Mouse (Mus musculus) liver, embryonic 15.5 days (tissue): ENCODE data around the gene Fam129b. TPM values are rescaled to one million over a fixed set of nuclear protein-coding genes. Genes with fewer than 3 reads are reported as not detected.
A peak's percentile ranks its signal among the peaks of the same experiment; 100 is the strongest.

Experiments used
- ATAC-seq: fragments of 200-750 bp; cut with Nextera tagmentation; 2 replicates; pipeline ENCODE4 v1.8.0; 2017; ENCODE audit warnings: moderate number of reproducible peaks, mild to moderate bottlenecking, moderate library complexity; ENCODE audit not compliant: insufficient read depth
- H3K27ac ChIP-seq: fragments of 300-500 bp; sonication (generic); replicated peaks from 2 replicates; pipeline ENCODE4 v1.5.1; 2015; ENCODE audit warnings: mild to moderate bottlenecking, inconsistent platforms
- H3K27me3 ChIP-seq: fragments of 300-500 bp; sonication (generic); 2 replicates; pipeline ENCODE4 v1.6.1; 2015; ENCODE audit warnings: mild to moderate bottlenecking, inconsistent platforms
- H3K36me3 ChIP-seq: fragments of 300-500 bp; sonication (generic); replicated peaks from 2 replicates; pipeline ENCODE4 v1.6.1; 2015; ENCODE audit warnings: moderate library complexity, mild to moderate bottlenecking, inconsistent platforms
- H3K4me1 ChIP-seq: fragments of 300-500 bp; sonication (generic); replicated peaks from 2 replicates; pipeline ENCODE4 v1.6.1; 2015; ENCODE audit warnings: inconsistent platforms
- H3K4me2 ChIP-seq: fragments of 300-500 bp; sonication (generic); 2 replicates; pipeline ENCODE4 v1.6.1; 2015; ENCODE audit warnings: moderate library complexity, mild to moderate bottlenecking, inconsistent platforms
- H3K4me3 ChIP-seq: fragments of 300-500 bp; sonication (generic); replicated peaks from 2 replicates; pipeline ENCODE4 v1.5.1; 2015; ENCODE audit warnings: mild to moderate bottlenecking, inconsistent platforms
- H3K9ac ChIP-seq: fragments of 300-500 bp; sonication (generic); 2 replicates; pipeline ENCODE4 v1.6.1; 2015; ENCODE audit warnings: moderate library complexity, mild to moderate bottlenecking, inconsistent platforms
- H3K9me3 ChIP-seq: fragments of 300-500 bp; sonication (generic); replicated peaks from 2 replicates; pipeline ENCODE4 v1.6.1; 2016; ENCODE audit warnings: inconsistent platforms
- WGBS: fragments of 180-500 bp; shearing (Covaris S2); methylation state at CpG from one replicate; pipeline ENCODE4 v1.1.7; 2015; ENCODE audit warnings: mixed read lengths; ENCODE audit not compliant: insufficient replicate concordance; 5-methylcytosine and 5-hydroxymethylcytosine counted together
- polyA plus RNA-seq: library from polyadenylated mRNA; unstranded; fragments of >200 nt; fragmentation: Nextera tagmentation; extraction: Ambion mirVana; gene quantifications from 2 replicates; pipeline ENCODE4 v1.2.1, GENCODE M21; 2015

Fam129b gene
- polyA plus RNA-seq, 1 experiment from 2014 or later, result 8.5 TPM

DNA sequence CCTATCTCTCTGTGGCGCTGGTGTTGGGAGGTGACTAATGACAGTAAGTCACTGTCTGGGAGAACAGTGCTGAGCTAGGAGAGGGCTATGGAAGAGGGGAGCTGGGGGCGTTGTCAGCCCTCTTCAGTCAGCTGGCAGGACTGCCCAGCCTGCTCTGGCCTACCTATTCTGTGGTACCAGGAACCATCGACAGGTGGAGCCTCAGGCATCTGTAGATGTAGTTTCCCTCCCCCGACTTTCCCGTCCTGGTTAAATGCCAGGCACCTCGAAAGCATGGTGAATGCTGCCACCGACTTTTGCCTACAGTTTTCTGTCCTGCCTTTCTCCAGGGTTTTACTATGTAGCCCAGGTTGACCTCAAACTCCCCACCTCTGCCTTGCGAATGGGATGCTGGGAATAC lies 81.4 kb downstream of the Fam129b start:
- Histone ChIP-seq H3K4me1 (peaks cover 24% of the 10 kb centered on the region), H3K9ac (no peak overlapping the region), H3K9me3 (no peaks in the 10 kb centered on the region), H3K36me3 (peaks cover 13% of the 10 kb centered on the region), H3K27me3 (no peaks in the 10 kb centered on the region), H3K4me3 (no peak overlapping the region), H3K4me2 (no peak overlapping the region), H3K27ac (no peak overlapping the region)
- ATAC-seq, result no peak
- WGBS, result 60% methylated on average over 8 of the region's 8 CpGs

DNA sequence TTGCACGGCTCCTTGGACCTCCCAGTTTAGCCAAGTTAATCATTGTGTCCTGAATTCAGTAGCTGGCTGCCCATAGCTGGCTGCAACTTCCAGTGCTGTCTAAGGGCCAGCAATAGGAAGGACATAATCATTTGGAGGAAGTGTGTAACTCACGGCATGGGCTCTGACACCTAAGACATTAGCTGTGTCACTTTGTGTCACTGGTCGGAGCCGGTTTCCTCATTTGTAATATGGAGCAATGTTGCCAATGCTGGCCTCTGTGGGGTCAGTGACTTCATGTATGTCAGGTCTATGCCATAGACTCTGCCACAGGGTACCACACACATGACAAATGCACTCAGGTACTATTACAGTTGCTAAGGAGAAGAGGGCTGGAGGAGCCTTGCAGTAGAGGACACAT lies 84.4 kb downstream of the Fam129b start:
- Histone ChIP-seq H3K9me3 (no peaks in the 10 kb centered on the region), H3K27me3 (no peaks in the 10 kb centered on the region), H3K36me3 (peaks cover 26% of the 10 kb centered on the region), H3K9ac (no peak overlapping the region), H3K27ac (no peak overlapping the region), H3K4me3 (0 out of 2 replicates have a peak overlapping the region, but pooled peaks have one; percentile 71), H3K4me2 (peak overlapping the region; percentile 97), H3K4me1 (peaks cover 52% of the 10 kb centered on the region)
- 68% methylated on average over 4 of the region's 4 CpGs for whole genome bisulfite sequencing
- ATAC-seq, result no peak

DNA sequence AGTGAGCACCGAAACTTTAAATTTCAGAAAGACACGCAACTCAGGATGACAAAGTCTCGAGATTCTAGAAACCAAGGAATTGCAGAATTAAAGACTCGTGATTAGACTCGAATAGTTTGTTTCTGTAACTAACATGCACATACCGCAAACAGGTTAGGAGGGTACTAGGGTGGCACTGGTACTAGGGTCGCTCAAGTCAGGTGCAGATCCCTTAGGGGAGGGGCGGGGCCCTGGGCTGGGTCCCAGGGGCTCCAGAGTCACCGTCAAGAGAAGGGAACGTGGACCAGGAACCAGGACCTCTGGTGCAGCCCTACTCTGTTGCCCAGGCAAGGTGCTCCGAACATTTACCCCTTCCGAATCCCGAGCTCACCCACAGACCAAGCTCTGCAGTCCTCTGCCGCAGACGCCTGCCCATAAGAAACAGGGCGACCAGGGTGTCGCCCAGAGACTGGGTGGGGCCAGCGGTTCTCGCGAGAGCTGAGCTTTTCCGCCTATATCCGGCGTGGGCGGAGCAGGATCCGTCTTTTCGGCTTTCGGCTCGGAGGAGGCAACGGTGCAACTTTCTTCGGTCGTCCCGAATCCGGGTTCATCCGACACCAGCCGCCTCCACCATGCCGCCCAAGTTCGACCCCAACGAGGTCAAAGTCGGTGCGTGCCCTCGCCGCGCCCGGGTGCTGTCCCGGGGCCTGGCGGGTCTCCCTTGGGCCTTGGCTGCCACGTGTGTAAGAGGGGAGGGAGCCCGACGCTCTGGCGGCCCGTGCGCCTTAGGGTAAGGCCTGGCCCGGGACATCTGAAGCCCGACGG lies 85.5 kb downstream of the Fam129b start, which contains the start of the genes Rpl12 and Lrsam1:
Gene Rpl12, plus strand, starts transcription at position 368 of the 804 bp plus-strand sequence.
Gene Lrsam1, minus strand, starts transcription at position 423 of the 804 bp plus-strand sequence.
- Histone ChIP-seq H3K4me3 (peak within 1 kb of the TSS; percentile 71), H3K36me3 (peaks cover 26% of the 10 kb centered on the region), H3K9me3 (no peaks in the 10 kb centered on the region), H3K27me3 (no peaks in the 10 kb centered on the region), H3K4me2 (peak within 1 kb of the TSS; percentile 97), H3K4me1 (peaks cover 62% of the 10 kb centered on the region), H3K27ac (peak within 1 kb of the TSS; percentile 84), H3K9ac (peak within 1 kb of the TSS; percentile 75)
- ATAC-seq, result peak; percentile 82
- 3% methylated on average over 55 of the region's 55 CpGs for WGBS

DNA sequence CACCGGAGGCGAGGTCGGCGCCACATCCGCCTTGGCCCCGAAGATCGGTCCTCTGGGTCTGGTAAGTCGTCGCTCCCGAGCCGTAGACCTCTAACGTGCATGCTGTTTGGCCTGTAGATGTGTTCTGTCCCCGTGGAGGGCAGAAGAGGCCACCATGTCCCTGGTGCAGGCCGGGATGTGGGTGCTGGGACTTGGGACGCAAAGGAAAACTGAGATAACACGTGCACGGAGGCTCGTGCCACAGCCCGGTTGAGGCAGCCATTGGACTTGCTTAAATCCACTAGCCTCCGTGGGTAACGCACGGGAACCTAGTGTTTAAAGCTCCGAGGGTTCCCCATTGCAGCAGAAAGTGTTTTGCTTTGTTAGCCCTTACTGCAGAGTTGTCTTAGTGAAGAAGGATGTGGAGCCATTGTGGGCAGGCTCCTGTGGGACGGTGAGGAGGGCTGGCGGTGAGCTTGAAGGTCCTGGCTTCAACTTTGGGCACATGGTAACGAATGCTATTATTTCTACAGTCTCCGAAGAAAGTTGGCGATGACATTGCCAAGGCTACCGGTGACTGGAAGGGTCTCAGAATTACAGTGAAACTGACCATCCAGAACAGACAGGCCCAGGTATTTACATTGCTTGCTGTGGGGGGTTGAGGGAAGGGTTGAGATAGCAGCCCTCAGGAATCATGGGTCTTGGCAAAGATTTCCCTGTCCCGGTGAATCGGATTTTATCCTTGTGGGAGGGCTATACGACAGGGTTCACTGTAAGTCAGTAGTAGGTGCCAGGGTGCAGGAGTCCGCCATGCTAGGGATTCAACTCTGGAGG lies 86.4 kb downstream of the Fam129b start:
- Histone ChIP-seq H3K4me2 (peak overlapping the region; percentile 97), H3K4me3 (peak overlapping the region; percentile 71), H3K4me1 (peaks cover 67% of the 10 kb centered on the region), H3K9me3 (no peaks in the 10 kb centered on the region), H3K27ac (peak overlapping the region; percentile 84), H3K36me3 (peaks cover 26% of the 10 kb centered on the region), H3K9ac (peak overlapping the region; percentile 75), H3K27me3 (no peaks in the 10 kb centered on the region)
- under 1% methylated on average over 33 of the region's 33 CpGs for WGBS
- ATAC-seq, result no peak

DNA sequence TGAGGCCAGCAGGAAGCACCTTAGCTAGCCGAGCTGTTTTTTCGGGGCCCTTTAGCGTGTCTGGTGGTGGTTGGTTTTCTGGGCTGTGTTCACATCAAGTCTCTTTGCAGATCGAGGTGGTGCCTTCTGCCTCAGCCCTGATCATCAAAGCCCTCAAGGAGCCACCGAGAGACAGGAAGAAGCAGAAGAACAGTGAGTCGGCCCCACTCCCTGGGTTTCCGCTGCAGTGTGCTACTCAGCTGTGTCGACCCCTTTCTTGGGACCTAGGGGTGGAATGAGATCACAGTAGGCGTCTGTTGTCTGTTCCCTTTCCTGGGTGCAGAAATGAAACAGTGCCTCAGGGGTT lies 86.9 kb downstream of the Fam129b start:
- peak overlapping the region; percentile 97 for H3K4me2 ChIP-seq
- no peaks in the 10 kb centered on the region for H3K27me3 ChIP-seq
- ATAC-seq, result no peak
- peaks cover 73% of the 10 kb centered on the region for H3K4me1 ChIP-seq
- H3K27ac ChIP-seq, result peak overlapping the region; percentile 84
- no peaks in the 10 kb centered on the region for H3K9me3 ChIP-seq
- H3K36me3 ChIP-seq, result peaks cover 26% of the 10 kb centered on the region
- H3K9ac ChIP-seq, result peak overlapping the region; percentile 75
- H3K4me3 ChIP-seq, result peak overlapping the region; percentile 71
- 3% methylated on average over 9 of the region's 9 CpGs for WGBS

DNA sequence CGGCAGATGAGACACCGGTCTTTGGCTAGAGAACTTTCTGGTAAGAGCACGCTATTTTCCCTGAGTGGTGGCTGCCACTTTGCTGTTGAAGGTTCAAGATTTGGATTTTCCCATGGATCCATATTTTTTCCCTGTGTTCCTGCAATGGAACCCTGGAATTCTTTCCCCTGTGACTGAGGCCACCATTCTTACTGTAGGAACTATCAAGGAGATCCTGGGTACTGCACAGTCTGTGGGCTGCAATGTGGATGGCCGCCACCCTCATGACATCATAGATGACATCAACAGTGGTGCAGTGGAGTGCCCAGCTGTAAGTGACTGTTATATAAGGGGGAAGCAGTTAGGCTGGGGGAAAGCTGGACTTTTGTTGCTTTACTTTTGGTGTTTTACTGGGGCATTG lies 87.6 kb downstream of the Fam129b start:
- Histone ChIP-seq H3K4me2 (peak overlapping the region; percentile 97), H3K36me3 (peaks cover 26% of the 10 kb centered on the region), H3K4me3 (peak overlapping the region; percentile 71), H3K27ac (peak overlapping the region; percentile 84; the same call in 1 of the 2 replicates), H3K9me3 (no peaks in the 10 kb centered on the region), H3K27me3 (no peaks in the 10 kb centered on the region), H3K9ac (peak overlapping the region; percentile 75), H3K4me1 (peaks cover 75% of the 10 kb centered on the region)
- WGBS, result 30% methylated on average over 4 of the region's 4 CpGs
- ATAC-seq, result no peak

DNA sequence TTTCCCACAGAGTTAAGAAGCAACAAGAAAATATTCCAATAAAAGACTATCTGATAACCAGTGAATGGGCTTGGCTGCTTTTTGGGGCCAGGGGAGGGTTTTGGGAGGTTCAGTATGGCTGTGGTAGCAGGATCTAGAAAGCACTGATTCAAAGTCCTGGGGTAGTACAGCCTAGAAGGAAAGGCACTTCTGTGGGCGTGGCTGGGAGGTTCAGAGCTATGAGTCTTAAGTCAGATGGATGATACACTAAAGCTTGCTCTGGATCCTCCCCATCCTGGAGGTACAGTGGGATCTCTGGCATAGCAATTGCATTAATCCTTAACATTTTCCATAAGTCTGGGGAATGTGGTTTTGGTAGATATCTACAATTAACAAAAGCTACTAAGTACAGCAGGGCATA lies 88.1 kb downstream of the Fam129b start:
- ATAC-seq, result no peak
- H3K4me1 ChIP-seq, result peaks cover 75% of the 10 kb centered on the region
- no peaks in the 10 kb centered on the region for H3K27me3 ChIP-seq
- H3K4me2 ChIP-seq, result peak overlapping the region; percentile 97
- WGBS, result 41% methylated on average over 1 of the region's 1 CpGs
- H3K36me3 ChIP-seq, result peaks cover 26% of the 10 kb centered on the region
- H3K9ac ChIP-seq, result 0 out of 2 replicates have a peak overlapping the region, but pooled peaks have one; percentile 4
- no peaks in the 10 kb centered on the region for H3K9me3 ChIP-seq
- H3K27ac ChIP-seq, result peak overlapping the region; percentile 84; the same call in 1 of the 2 replicates
- peak overlapping the region; percentile 71 for H3K4me3 ChIP-seq

DNA sequence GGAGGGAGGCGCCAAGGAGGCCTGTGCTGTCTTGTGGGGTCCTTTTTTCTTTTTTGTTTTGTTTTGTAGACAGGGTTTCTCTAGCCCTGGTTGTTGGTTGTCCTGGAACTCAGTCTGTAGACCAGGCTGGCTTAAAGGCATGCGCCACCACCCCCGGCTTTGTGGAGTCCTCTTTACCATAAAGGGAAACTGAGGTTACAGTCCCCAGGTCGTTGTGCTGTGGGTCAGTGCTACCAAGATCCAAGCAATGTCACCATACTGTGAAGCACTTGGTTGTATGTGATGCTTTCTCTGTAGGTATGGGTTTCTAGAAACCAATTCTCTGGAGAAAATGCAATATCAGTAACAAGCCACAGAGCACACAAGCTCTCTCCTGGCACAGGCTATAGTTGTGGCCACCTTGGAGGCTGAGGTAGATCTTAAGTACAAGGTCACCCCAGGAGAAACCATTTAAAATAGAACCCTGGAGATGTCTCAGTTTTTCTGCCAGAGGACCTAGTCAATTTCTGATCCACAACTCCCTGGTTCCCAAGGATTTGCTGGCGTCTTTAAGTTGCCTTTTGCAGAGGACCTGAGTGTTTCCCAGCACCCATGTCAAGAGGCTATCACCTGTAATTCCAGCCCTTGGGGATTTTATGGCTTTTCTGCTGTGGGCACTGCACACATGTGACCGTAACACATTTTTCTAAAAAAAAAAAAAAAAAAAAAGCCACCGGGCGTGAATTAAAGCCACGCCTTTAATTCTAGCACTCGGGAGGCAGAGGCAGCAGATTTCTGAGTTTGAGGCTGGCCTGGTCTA lies 88.9 kb downstream of the Fam129b start:
- Histone ChIP-seq H3K9ac (peak overlapping the region; percentile 30; the same call in 1 of the 2 replicates), H3K4me3 (0 out of 2 replicates have a peak overlapping the region, but pooled peaks have one; percentile 71), H3K4me2 (peak overlapping the region; percentile 97; the same call in 1 of the 2 replicates), H3K27ac (peak overlapping the region; percentile 84), H3K9me3 (no peaks in the 10 kb centered on the region), H3K4me1 (peaks cover 80% of the 10 kb centered on the region), H3K36me3 (peaks cover 26% of the 10 kb centered on the region), H3K27me3 (no peaks in the 10 kb centered on the region)
- 28% methylated on average over 10 of the region's 10 CpGs for WGBS
- ATAC-seq, result no peak

DNA sequence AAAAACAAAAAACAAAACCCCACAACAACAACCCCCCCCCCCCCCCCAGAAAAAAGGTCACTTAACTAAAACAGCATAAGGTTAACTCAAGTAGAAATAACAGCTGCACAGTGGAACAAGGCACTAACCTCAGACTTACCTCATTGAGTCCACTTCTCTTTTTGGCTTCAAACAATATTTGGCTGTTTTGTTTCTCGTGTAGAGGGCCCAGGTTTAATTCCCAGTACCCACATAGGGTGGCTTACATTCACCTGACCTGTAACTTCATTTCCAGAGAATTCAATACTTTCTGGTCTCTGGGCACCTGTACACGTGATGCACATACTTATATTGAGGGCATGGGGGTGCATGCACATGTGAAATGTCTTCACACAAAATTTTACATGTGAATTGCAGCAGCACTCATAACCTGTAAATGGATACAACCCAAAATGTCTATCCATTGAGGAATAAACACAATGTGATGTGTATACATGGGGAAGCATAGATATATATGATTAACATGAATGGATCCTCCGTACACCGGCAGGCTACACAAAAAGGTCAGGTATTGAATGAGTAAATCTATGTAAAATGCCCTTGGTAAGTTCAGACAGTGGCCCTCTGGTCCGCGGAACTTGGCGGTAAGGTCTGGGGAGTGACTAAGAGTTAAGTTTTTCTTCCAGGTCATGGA lies 89.7 kb downstream of the Fam129b start:
- peaks cover 26% of the 10 kb centered on the region for H3K36me3 ChIP-seq
- no peak overlapping the region for H3K9ac ChIP-seq
- WGBS, result 7% methylated on average over 7 of the region's 7 CpGs
- H3K9me3 ChIP-seq, result no peaks in the 10 kb centered on the region
- peak overlapping the region; percentile 88 for H3K4me2 ChIP-seq
- ATAC-seq, result no peak
- peak overlapping the region; percentile 78 for H3K4me3 ChIP-seq
- no peaks in the 10 kb centered on the region for H3K27me3 ChIP-seq
- H3K27ac ChIP-seq, result peak overlapping the region; percentile 90
- peaks cover 72% of the 10 kb centered on the region for H3K4me1 ChIP-seq

DNA sequence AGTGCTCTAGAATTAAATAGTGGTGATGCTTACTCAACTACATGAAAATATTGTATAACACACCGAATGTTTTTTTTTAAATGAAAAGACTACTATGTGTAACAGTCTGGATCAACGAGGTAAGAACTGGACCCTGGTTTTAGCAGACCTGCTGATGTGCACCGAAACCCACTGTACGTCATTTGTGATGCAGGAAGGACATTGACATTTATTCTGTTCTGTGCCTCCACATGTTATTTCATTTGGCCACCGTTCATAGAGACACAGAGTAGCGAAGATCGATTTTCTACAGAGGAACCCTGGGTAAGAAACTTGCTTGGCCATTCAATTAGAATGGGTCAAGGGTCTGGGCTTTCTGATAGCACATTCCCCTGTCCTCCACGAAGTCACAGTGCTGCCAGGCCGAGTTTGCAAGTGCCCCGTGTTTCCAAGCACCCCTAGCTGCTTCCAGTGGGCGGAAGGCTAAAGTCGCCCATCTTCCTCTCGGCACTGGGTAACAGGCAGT lies 90.3 kb downstream of the Fam129b start:
- 4% methylated on average over 13 of the region's 13 CpGs for WGBS
- ATAC-seq, result no peak; the same call in 1 of the 2 replicates
- H3K4me2 ChIP-seq, result peak overlapping the region; percentile 88
- peak overlapping the region; percentile 78 for H3K4me3 ChIP-seq
- peak overlapping the region; percentile 90 for H3K27ac ChIP-seq
- peak overlapping the region; percentile 72 for H3K9ac ChIP-seq
- H3K27me3 ChIP-seq, result no peaks in the 10 kb centered on the region
- peaks cover 66% of the 10 kb centered on the region for H3K4me1 ChIP-seq
- peaks cover 26% of the 10 kb centered on the region for H3K36me3 ChIP-seq
- no peaks in the 10 kb centered on the region for H3K9me3 ChIP-seq
